Mouse (Mus musculus) liver, embryonic 15.5 days (tissue): Measurements from ENCODE around the gene Usp45. TPM values are rescaled to one million over a fixed set of nuclear protein-coding genes. Genes with fewer than 3 reads are reported as not detected.
A peak's percentile ranks its signal among the peaks of the same experiment; 100 is the strongest.

ENCODE experiments used
- ATAC-seq: fragments of 200-750 bp; cut with Nextera tagmentation; 2 replicates; pipeline ENCODE4 v1.8.0; 2017; ENCODE audit warnings: moderate number of reproducible peaks, mild to moderate bottlenecking, moderate library complexity; ENCODE audit not compliant: insufficient read depth
- H3K27ac ChIP-seq: fragments of 300-500 bp; sonication (generic); replicated peaks from 2 replicates; pipeline ENCODE4 v1.5.1; 2015; ENCODE audit warnings: mild to moderate bottlenecking, inconsistent platforms
- H3K27me3 ChIP-seq: fragments of 300-500 bp; sonication (generic); 2 replicates; pipeline ENCODE4 v1.6.1; 2015; ENCODE audit warnings: mild to moderate bottlenecking, inconsistent platforms
- H3K36me3 ChIP-seq: fragments of 300-500 bp; sonication (generic); replicated peaks from 2 replicates; pipeline ENCODE4 v1.6.1; 2015; ENCODE audit warnings: moderate library complexity, mild to moderate bottlenecking, inconsistent platforms
- H3K4me1 ChIP-seq: fragments of 300-500 bp; sonication (generic); replicated peaks from 2 replicates; pipeline ENCODE4 v1.6.1; 2015; ENCODE audit warnings: inconsistent platforms
- H3K4me2 ChIP-seq: fragments of 300-500 bp; sonication (generic); 2 replicates; pipeline ENCODE4 v1.6.1; 2015; ENCODE audit warnings: moderate library complexity, mild to moderate bottlenecking, inconsistent platforms
- H3K4me3 ChIP-seq: fragments of 300-500 bp; sonication (generic); replicated peaks from 2 replicates; pipeline ENCODE4 v1.5.1; 2015; ENCODE audit warnings: mild to moderate bottlenecking, inconsistent platforms
- H3K9ac ChIP-seq: fragments of 300-500 bp; sonication (generic); 2 replicates; pipeline ENCODE4 v1.6.1; 2015; ENCODE audit warnings: moderate library complexity, mild to moderate bottlenecking, inconsistent platforms
- H3K9me3 ChIP-seq: fragments of 300-500 bp; sonication (generic); replicated peaks from 2 replicates; pipeline ENCODE4 v1.6.1; 2016; ENCODE audit warnings: inconsistent platforms
- WGBS: fragments of 180-500 bp; shearing (Covaris S2); methylation state at CpG from one replicate; pipeline ENCODE4 v1.1.7; 2015; ENCODE audit warnings: mixed read lengths; ENCODE audit not compliant: insufficient replicate concordance; 5-methylcytosine and 5-hydroxymethylcytosine counted together
- polyA plus RNA-seq: library from polyadenylated mRNA; unstranded; fragments of >200 nt; fragmentation: Nextera tagmentation; extraction: Ambion mirVana; gene quantifications from 2 replicates; pipeline ENCODE4 v1.2.1, GENCODE M21; 2015

The Usp45 gene
- polyA plus RNA-seq, 1 experiment from 2014 or later, result 12.1 TPM

DNA sequence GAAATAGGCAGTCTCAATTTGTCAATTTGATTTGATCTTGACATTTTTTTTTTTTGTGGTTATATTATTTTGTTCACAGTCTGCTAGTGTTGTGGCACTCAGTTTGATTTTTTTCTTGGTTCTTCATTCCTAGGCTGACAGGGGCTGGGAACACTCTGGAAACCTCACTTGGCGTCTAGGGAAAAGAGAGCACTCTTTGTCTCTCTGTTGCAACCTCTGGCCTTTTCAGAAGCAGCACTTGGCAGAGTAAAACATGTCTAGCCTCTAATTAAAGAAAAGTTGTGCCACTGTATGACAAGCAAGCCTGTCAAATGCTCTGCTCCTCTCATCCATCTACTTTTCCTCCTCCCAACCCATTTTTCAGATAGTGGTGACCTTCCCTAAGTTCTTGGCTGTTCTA, 90.5 kb downstream of the Usp45 start:
- H3K4me3 ChIP-seq, result no peak overlapping the region
- no peak overlapping the region for H3K9ac ChIP-seq
- no peak overlapping the region for H3K27ac ChIP-seq
- no peaks in the 10 kb centered on the region for H3K9me3 ChIP-seq
- H3K4me2 ChIP-seq, result no peak overlapping the region
- no peaks in the 10 kb centered on the region for H3K27me3 ChIP-seq
- H3K4me1 ChIP-seq, result no peaks in the 10 kb centered on the region
- WGBS, result 81% methylated on average over 1 of the region's 1 CpGs
- ATAC-seq, result no peak
- H3K36me3 ChIP-seq, result peaks cover 66% of the 10 kb centered on the region

DNA sequence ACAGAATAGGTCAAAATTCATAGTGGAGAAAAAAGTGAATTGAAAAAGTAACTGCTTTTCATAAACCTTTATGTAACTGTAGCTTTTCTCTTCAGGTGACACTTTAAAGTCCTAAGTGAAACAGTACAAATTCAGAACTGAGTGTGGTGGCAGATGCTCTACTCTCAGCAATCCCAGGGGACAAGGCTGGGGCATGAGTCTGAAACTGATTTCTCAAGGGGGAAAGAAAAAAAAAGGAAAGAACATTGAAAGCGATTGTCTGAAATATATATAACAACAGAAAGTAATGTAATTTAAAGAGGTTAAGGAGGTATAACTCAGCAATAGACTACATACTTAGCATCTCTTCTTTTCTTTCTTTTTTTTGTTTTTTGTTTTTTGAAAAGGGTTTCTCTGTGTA, 98.3 kb downstream of the Usp45 start:
- Histone ChIP-seq H3K27ac (no peak overlapping the region), H3K36me3 (peaks cover 73% of the 10 kb centered on the region), H3K9me3 (no peaks in the 10 kb centered on the region), H3K4me3 (no peak overlapping the region), H3K4me2 (no peak overlapping the region), H3K4me1 (no peaks in the 10 kb centered on the region), H3K27me3 (no peaks in the 10 kb centered on the region), H3K9ac (no peak overlapping the region)
- ATAC-seq, result no peak
- 91% methylated on average over 1 of the region's 1 CpGs for WGBS

DNA sequence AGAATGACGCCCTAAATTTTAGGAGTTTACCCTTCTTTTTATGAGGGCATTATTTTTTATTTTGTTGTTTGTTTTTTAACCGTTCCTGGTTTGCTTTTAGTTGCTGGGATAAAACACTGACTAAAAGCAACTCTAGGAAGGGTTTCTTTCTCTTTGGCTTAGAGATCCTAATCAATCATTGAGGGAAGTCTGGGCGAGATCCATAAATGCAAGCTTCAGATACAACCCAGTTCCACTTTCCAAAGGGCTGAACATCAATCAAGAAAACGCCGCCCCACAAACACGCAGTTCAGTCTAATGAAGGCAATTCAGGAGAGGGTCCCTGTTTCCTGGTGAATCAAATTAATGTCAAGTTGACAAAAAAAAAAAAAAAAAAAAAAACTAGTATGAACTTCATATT, 111.8 kb downstream of the Usp45 start:
- Histone ChIP-seq H3K4me2 (peak overlapping the region; percentile 86), H3K9ac (no peak overlapping the region), H3K9me3 (no peaks in the 10 kb centered on the region), H3K4me1 (peaks cover 23% of the 10 kb centered on the region), H3K36me3 (peaks cover 18% of the 10 kb centered on the region), H3K27me3 (no peaks in the 10 kb centered on the region), H3K4me3 (peak overlapping the region; percentile 77), H3K27ac (no peak overlapping the region)
- ATAC-seq, result no peak
- WGBS, result 17% methylated on average over 6 of the region's 6 CpGs

DNA sequence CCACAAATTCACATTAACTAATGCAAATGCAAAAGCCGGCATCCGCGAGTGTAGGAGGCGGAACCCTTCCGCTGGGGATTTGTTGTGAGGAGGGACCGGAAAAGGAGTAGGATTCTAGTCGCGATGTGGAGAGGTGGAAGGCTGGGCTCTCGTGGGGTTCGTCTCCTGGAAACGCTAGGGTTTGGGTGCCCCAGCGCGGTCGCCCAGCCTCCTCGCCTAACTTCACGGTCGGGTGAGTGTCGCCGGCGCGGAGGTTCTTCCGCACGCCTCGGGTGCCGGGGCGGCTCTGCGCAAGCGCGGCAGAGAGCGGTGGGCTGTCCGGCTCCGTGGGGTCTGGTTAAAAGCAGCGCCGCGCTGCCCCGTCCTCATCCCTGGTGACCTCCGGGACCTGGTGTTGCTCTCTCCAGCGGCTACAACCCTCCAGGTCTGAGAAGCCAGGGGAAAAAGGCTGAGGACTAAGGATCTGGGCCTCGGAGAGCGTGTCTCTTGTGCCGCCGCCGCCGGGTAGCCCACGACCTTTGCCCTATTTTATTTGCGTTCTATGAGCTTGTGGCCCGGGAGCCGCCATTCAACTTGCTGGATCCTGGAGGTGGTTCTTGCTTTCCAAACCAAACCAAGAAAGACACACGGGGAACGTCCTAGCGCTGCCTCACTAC, 112.7 kb downstream of the Usp45 start, which contains the start of gene Coq3:
TSS of gene Coq3 (plus strand) at position 109 of the 656 bp plus-strand sequence.
- Histone ChIP-seq H3K36me3 (peaks cover 10% of the 10 kb centered on the region), H3K27me3 (no peaks in the 10 kb centered on the region), H3K4me3 (peak within 1 kb of the TSS; percentile 77), H3K9ac (peak within 1 kb of the TSS; percentile 76), H3K9me3 (no peaks in the 10 kb centered on the region), H3K4me2 (peak within 1 kb of the TSS; percentile 86), H3K4me1 (peaks cover 23% of the 10 kb centered on the region), H3K27ac (peak within 1 kb of the TSS; percentile 91)
- peak; percentile 84 for ATAC-seq
- WGBS, result under 1% methylated on average over 51 of the region's 51 CpGs

DNA sequence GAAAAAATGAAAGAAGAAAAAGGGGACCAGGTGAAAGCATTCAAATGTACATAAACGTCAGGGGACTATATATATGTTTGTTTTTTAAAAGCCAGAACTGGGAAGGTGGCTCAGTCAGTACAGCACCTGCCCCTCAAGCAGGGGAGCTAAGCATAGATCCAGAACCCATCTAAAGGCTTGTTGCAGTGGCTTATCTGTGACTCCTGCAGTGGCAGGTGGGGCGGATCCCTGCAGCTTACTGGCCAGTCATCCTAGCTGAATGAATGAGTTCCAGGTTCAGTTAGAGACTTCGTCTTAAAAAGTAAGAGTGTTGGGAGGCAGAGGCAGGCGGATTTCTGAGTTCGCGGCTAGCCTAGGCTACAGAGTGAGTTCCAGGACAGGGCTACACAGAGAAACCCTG, 115.8 kb downstream of the Usp45 start:
- no peak for ATAC-seq
- Histone ChIP-seq H3K9ac (no peak overlapping the region), H3K27ac (no peak overlapping the region), H3K4me3 (no peak overlapping the region), H3K9me3 (no peaks in the 10 kb centered on the region), H3K4me1 (peaks cover 23% of the 10 kb centered on the region), H3K4me2 (no peak overlapping the region), H3K27me3 (no peaks in the 10 kb centered on the region), H3K36me3 (no peaks in the 10 kb centered on the region)
- WGBS, result 64% methylated on average over 6 of the region's 6 CpGs

DNA sequence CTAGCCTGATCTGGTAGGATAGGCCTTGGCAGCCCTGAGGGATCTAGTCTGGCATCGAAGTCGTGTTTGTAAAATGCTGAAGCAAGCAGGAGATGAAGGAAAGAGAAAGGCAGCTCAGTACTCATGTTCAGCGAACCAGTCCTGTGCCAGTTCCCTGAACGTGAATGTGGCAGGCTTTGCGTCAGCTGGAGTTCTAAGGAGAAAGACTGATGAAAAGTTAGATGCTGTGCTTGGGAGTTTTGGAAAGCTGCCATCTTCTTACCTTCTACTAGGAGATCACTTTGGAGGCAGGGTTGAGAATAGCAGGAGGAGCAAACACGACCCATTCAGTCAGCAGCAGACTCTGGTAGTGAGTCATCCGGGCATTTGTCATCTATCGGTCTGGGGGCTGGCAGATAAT, 118.9 kb downstream of the Usp45 start:
- peaks cover 11% of the 10 kb centered on the region for H3K4me1 ChIP-seq
- no peak for ATAC-seq
- no peak overlapping the region for H3K4me3 ChIP-seq
- H3K4me2 ChIP-seq, result no peak overlapping the region
- no peaks in the 10 kb centered on the region for H3K36me3 ChIP-seq
- H3K9ac ChIP-seq, result no peak overlapping the region
- H3K27me3 ChIP-seq, result no peaks in the 10 kb centered on the region
- H3K9me3 ChIP-seq, result no peaks in the 10 kb centered on the region
- no peak overlapping the region for H3K27ac ChIP-seq
- 73% methylated on average over 8 of the region's 8 CpGs for WGBS

Other genes with a start within 250 kb of the Usp45 start
- not detected in 2 replicates for gene Prdm13, start 81.2 kb upstream of the Usp45 start, polyA plus RNA-seq
- gene Ccnc, start 39.5 kb upstream of the Usp45 start, polyA plus RNA-seq, result 17.5 and 20.3 TPM in 2 replicates
- gene Tstd3, start 56 bp downstream of the Usp45 start, polyA plus RNA-seq, result 13.2 and 13.5 TPM in 2 replicates
- gene Pnisr, start 80.4 kb downstream of the Usp45 start, polyA plus RNA-seq, result 33.3 and 33.7 TPM in 2 replicates
- 7.1 and 7.6 TPM in 2 replicates for gene Coq3, start 112.5 kb downstream of the Usp45 start, polyA plus RNA-seq
- 0.03 and 0.07 TPM in 2 replicates for gene Faxc, start 164.2 kb downstream of the Usp45 start, polyA plus RNA-seq